Mouse (Mus musculus): ENCODE results near the gene Tmem184a. TPM values are rescaled to one million over a fixed set of nuclear protein-coding genes. Genes with fewer than 3 reads are reported as not detected.

The Tmem184a gene
- polyA plus RNA-seq (2017; shearing (Covaris generic)), result 0.16 TPM

GRCm38 (mm10) chr5:139819538-139820181 lies at the start of gene Tmem184a:
Gene Tmem184a (minus strand): TSS chr5:139819917.

GRCm38 (mm10) chr5:139826357-139827055 lies 6.8 kb upstream of the Tmem184a start, which contains the start of the genes Gm26938 and Psmg3:
Gene Gm26938 (minus strand): TSS chr5:139826407.
Gene Psmg3 (minus strand): TSS chr5:139826885.

GRCm38 (mm10) chr5:139791227-139792158 lies 28.2 kb downstream of the Tmem184a start, which contains the start of gene Mafk:
Gene Mafk (plus strand): TSS chr5:139791513.

GRCm38 (mm10) chr5:139775216-139775926 lies 44.3 kb downstream of the Tmem184a start, which contains the start of gene Ints1:
Gene Ints1 (minus strand): TSS chr5:139775674.

Other genes starting within 250 kb of the Tmem184a start
- gene Micall2, start 83.6 kb downstream of the Tmem184a start, polyA plus RNA-seq (2017; shearing (Covaris generic)), result not detected
- gene Ints1, start 44.2 kb downstream of the Tmem184a start, polyA plus RNA-seq (2017; shearing (Covaris generic)), result 50.8 TPM
- 127 TPM for gene Mafk, start 28.4 kb downstream of the Tmem184a start, polyA plus RNA-seq (2017; shearing (Covaris generic))
- gene Gm26938, start 6.5 kb upstream of the Tmem184a start, polyA plus RNA-seq (2017; shearing (Covaris generic)), result not detected
- gene Psmg3, start 7.0 kb upstream of the Tmem184a start, polyA plus RNA-seq (2017; shearing (Covaris generic)), result 23.0 TPM
- not detected for gene Elfn1, start 88.0 kb upstream of the Tmem184a start, polyA plus RNA-seq (2017; shearing (Covaris generic))

Measured in naive thymus-derived CD4-positive, alpha-beta T cell, adult 5 months (primary cell).